Mouse (Mus musculus) thymus, postnatal 4 days (tissue): ENCODE data around the gene Sfmbt1.
"Not testable (repeated sequence)": the region's sequence is repeated elsewhere in the genome, so short reads cannot be mapped to it uniquely, and the experiment has no call there.

ENCODE experiments used
- DNase-seq: peaks from one replicate; pipeline ENCODE4 v3.0.0; 2021

Sfmbt1 gene

GRCm38 (mm10) chr14:30718696-30719095 lies 4.0 kb downstream of the Sfmbt1 start:
- not testable (repeated sequence) for DNase-seq

- no peak for DNase-seq
Measured at GRCm38 (mm10) chr14:30719514-30719913, 4.9 kb downstream of the Sfmbt1 start.

- DNase-seq: no peak
Measured at GRCm38 (mm10) chr14:30721850-30722249, 7.2 kb downstream of the Sfmbt1 start.

GRCm38 (mm10) chr14:30722406-30722805 lies 7.8 kb downstream of the Sfmbt1 start:
- no peak for DNase-seq

- DNase-seq: no peak
Measured at GRCm38 (mm10) chr14:30731896-30732295, 17.2 kb downstream of the Sfmbt1 start.

- DNase-seq: no peak
Measured at GRCm38 (mm10) chr14:30734665-30735064, 20.0 kb downstream of the Sfmbt1 start.

- no peak for DNase-seq
Measured at GRCm38 (mm10) chr14:30735810-30736209, 21.2 kb downstream of the Sfmbt1 start.

- no peak for DNase-seq
Measured at GRCm38 (mm10) chr14:30736413-30736812, 21.8 kb downstream of the Sfmbt1 start.

- no peak for DNase-seq
Measured at GRCm38 (mm10) chr14:30743891-30744290, 29.2 kb downstream of the Sfmbt1 start.

- no peak for DNase-seq
Measured at GRCm38 (mm10) chr14:30746160-30746559, 31.5 kb downstream of the Sfmbt1 start.

- DNase-seq: no peak
Measured at GRCm38 (mm10) chr14:30757239-30757638, 42.6 kb downstream of the Sfmbt1 start.

- no peak for DNase-seq
Measured at GRCm38 (mm10) chr14:30761211-30761610, 46.6 kb downstream of the Sfmbt1 start.

GRCm38 (mm10) chr14:30762131-30762903 lies 47.7 kb downstream of the Sfmbt1 start:
- DNase-seq: no peak

GRCm38 (mm10) chr14:30762904-30763568 lies 48.4 kb downstream of the Sfmbt1 start:
- no peak for DNase-seq

GRCm38 (mm10) chr14:30784614-30785013 lies 70.0 kb downstream of the Sfmbt1 start:
- DNase-seq: no peak

- no peak for DNase-seq
Measured at GRCm38 (mm10) chr14:30789471-30789870, 74.8 kb downstream of the Sfmbt1 start.

- DNase-seq: no peak
Measured at GRCm38 (mm10) chr14:30792871-30793270, 78.2 kb downstream of the Sfmbt1 start.

GRCm38 (mm10) chr14:30801756-30802155 lies 87.1 kb downstream of the Sfmbt1 start:
- DNase-seq: no peak

GRCm38 (mm10) chr14:30821136-30821535 lies 106.5 kb downstream of the Sfmbt1 start:
- no peak for DNase-seq

GRCm38 (mm10) chr14:30824456-30824995 lies 109.9 kb downstream of the Sfmbt1 start:
- DNase-seq: no peak

- DNase-seq: no peak
Measured at GRCm38 (mm10) chr14:30825021-30825475, 110.4 kb downstream of the Sfmbt1 start.

- DNase-seq: peak; percentile 92
Measured at GRCm38 (mm10) chr14:30825476-30826131, 111.0 kb downstream of the Sfmbt1 start, which contains the start of gene Tmem110. Tmem110 (plus strand) TSS chr14:30825590.
